Mouse (Mus musculus) layer of hippocampus, postnatal 14 days (tissue): ENCODE measurements at regions not wholly inside any gene's neighbourhood (a gene's known extent, or its start where the extent isn't known, plus 50 kb on each side); places are given as distances from the start of the nearest gene placed in this dataset.

Experiments
- DNase-seq, 2 experiments: peaks; one replicate each; pipeline ENCODE4 v3.0.0; 2021 to 2022; ENCODE audit warnings: low spot score in 2 of 2, mixed read lengths in 1 of 2

GRCm38 (mm10) chr16:51675101-51675500 lies 355.9 kb upstream of the Cblb start:
- DNase-seq: no peak

GRCm38 (mm10) chr16:51675988-51676387 lies 355.0 kb upstream of the Cblb start:
- no peak for DNase-seq

DNA sequence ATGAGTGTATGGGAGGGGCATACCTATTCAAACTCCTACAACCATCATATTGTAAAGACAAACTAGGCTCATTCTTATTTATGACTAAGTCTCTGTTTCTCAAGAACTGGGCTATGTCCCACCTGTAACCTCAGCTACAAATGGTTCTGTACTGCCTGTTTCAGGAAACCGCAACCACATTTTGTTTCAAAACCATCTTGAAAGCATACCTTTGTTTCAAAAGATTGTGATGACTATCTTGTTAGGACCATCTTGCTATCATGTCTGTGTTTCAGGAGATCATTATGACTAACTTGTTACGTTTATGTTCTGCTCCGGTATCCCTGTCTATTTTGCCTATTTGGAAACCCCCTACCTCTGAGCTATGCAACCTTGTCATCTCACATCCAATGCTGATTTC lies 340.2 kb upstream of the Cblb start:
- no peak for DNase-seq

DNA sequence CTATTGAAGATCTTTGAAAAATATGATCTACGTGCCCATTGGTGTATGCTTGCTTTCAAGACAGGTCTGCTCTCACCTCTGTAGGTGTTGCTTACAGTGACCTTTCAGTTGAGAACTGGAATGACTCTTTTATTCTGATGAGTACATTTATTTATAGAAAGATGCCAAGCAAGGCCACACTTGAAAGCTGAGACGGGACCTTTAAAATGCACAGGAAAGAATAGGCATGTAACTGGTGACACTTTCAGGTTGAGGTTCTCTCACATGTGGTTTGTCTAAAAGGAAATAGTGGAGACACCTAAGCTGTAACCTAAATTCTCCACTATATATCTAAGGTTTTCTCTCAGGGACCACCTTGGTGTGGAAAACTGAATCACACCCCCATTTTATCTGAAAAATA lies 326.0 kb upstream of the Cblb start:
- no peak for DNase-seq

- no peak for DNase-seq
Observed at GRCm38 (mm10) chr16:51718695-51719094, 312.3 kb upstream of the Cblb start.

DNA sequence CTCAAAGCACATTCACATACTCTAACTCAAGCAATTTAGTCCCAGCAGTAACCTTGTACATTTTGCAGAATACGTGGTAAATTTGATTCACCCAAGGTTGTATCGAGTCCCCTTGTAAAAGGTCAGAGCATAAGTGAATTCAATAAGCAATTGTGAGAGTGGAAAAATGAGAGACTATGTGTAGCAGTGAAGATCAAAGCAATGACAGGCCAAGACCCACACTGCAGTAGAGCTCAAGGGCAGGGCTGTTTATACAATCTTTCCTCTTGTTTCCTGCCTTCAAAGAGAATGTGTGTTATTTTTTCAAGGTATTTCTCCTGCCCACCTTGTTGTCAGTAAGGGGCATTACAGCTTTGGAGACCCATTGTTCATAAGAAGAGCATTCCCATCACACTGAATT lies 311.4 kb upstream of the Cblb start:
- DNase-seq: no peak

DNA sequence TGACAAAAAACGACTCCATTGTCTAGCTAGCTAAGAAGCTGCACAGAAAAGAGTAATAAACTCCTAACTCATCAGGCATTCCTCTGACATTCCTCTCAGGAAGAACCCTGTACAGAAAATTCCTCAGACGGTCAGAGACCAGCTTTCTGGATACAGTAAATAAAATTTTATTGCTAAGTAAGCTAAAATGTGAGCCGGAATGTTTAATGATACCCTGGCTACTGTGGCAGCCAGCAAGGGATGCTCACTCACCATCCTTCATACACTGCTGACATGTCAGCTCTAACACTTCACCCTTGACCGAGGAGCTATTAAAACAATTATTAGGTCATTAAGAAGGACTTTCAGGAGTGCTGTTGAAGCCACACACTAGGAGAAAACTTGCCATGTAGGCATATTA lies 308.3 kb upstream of the Cblb start:
- no peak for DNase-seq

DNA sequence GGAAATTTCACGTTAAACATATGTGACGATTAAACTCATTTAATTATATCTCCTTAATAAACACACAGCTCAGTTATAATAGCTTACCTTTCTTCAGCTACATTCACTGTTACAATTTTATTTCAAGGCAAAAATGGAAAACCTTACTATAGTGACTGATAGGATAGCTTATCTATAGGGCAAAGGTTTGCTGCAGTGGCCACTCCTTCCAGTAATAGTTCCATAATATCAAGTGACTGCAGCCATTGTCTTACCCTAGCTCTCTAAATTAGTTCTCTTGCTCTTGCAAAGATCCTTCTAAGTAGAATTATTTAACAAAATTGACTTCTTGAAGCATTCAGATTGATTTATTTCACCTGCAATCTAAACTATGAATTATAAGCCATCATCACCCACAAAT lies 289.1 kb upstream of the Cblb start:
- DNase-seq: no peak

- DNase-seq: no peak
Observed at GRCm38 (mm10) chr16:51751878-51752277, 279.1 kb upstream of the Cblb start.

DNA sequence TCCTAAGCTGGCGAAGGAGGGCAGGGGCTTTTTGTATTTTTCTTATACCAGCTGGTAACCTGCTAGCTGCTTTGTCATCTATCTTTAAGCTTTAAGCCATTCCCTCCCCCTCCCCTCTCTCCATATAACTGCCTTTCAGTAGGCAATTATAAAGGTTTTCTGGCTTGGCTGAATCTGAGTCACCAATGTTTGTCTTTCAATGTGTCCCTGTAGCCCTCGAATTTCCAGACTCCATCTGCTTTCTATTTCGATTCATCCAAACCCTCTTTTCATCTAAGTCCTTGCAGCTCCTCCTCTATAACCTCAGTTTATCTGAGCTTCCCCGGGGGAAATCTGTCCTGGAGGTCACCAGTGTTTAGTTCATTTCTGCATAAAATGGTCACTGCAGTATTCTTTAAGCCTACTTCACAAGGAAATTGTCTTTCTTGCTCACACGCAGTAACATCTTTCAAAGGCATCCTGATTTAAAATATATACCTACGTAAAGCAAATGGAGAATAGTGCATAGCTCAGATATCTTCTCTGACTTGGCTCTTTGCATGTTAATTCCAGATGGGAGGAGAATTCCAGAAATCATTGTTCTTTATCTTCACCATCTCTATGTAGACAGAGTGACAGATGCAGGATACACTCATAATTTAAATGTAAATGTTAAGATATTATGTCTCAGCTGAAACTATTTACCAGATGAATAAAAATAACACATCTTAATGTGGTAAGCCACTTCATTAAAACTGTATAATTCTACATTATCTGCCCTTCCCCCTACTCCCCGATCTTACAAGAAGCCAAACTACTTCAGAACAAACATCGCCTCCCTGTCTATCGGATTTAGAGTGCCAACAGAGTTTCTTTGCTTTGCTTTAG lies 272.4 kb upstream of the Cblb start:
- DNase-seq: peak in 1 of 2 experiments; percentile 31

GRCm38 (mm10) chr16:51759228-51759647 lies 271.8 kb upstream of the Cblb start:
- DNase-seq: peak; percentile 21 to 82

- DNase-seq: no peak
Observed at GRCm38 (mm10) chr16:51767556-51767955, 263.5 kb upstream of the Cblb start.

DNA sequence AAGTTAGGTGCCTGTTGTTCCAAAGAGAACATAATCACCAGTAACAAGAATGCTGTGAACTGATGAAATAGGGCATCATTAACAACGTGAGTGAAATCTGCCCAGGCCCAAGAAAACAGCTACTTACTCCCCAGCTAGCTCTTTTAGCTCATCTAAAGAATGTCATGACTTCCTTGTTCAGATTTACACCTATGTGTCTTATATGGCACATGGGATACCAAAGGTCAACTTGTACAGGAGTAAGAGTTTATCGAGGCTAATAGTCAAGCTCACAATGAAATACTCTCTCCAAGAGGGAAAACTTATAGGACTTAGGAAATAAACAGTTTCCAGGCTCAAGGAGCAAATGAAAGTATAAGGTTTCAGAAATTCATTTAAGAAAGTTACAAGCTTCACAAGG lies 252.1 kb upstream of the Cblb start:
- no peak for DNase-seq

GRCm38 (mm10) chr16:51795003-51795402 lies 236.0 kb upstream of the Cblb start:
- DNase-seq: no peak

DNA sequence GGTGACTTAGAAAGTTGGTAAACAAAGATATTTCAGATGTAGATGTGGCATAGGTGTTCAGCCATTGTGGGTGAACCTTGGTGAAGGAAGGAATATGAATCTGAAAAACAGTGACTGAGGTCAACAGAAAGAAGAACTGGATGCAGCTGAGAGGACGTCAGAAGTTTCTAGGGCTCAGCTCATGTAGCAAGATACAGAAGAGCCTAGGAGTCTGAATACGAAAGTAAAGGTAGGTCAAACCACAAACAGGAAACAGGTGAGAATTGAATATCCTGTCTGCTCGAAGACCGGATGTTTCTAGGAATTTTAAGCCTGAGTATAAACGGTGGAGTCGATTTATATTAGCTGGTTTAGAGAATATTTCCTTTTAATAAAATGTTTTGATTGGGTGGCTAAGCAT lies 223.7 kb upstream of the Cblb start:
- DNase-seq: no peak

DNA sequence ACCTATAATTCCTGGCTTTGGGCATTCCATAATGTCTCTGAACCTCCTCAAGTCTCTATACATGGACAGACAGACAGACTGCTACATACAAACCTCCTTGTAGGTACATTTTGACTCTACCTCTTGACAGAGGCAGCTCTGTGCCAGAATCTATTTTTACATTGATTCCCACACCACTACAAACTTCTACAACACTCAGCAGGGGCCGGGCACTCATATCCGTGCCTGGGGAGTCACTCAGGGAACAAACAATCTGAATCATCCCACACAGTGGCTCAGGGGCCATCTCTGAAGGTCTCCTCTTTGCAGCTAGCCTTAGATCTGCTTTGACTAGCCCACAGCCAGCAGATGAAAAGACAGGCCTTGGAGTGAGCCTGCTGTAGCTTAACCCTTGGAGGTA lies 221.9 kb upstream of the Cblb start:
- no peak for DNase-seq

- DNase-seq: no peak
Observed at GRCm38 (mm10) chr16:51811073-51811472, 220.0 kb upstream of the Cblb start.

DNA sequence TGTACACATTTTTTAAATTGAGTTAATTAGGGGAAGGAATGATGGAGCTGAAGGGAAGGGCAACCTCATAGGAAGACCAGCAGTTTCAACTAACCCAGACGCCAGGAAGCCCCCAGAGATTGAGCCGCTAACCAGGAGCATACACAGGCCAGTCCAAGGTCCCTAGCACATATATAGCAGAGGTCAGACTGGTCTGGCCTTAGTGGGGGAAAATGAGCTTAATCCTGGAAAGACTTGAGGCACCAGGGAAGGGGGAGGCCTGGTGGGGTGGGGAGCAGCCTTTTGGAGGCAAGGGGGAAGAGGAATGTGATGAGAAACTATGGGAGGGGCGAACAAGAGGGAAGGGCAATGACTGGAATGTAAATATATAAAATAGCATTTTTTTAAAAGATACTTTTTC lies 188.3 kb upstream of the Cblb start:
- no peak for DNase-seq

DNA sequence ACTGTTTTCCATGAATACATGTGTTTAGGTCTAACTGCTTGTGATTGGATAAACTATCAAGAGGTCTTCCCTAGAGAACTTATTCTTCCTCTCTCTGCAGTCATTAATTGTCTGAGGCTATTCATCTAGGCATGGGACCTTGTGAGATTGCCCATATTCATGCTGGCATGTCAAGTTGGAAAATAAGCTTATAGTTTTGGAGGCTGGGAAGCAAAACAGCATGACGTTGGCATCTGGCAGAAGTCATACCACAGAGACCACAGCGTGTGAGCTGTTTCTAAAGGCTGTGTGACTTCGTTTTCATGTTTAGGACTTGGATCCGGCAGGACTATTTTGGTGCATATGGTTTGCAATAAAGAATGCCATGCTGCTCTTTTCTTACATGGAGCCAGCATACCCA lies 185.5 kb upstream of the Cblb start:
- no peak for DNase-seq

DNA sequence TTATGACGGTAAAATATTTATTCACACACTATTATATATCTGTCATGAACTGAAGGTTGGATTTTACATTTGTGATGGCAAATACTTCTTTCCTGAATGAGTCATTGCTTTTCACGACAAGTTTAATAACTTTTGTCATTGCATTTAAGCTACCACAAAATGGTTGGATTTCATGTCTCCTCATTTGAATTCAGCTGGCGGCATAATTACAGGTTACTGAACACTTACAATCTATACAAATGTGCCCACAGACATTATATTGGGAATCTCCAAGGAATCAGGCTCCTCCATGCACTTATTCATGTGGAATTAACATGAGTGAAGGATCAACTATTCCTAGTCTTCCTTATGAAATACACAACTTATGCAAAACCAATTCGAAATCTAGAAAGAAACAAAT lies 150.3 kb upstream of the Cblb start:
- no peak for DNase-seq

DNA sequence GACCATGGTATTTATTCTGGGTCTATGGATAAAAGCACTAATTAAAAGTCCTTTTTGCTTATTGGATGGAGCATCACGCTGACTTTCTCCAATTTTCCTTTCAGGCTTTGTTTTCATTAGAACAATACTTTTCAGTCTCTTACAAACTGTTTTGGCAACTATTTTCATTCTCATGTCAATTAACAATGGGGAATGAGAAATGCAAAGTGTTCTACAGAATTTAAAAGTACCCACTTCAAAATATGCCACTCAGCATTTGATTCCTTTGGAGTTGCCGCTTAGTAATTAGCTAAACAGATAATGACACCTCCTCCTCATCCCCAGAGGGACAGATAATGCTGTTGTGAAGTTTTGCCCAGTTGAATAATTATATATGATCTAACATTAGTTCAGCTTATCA lies 149.9 kb upstream of the Cblb start:
- DNase-seq: no peak

- DNase-seq: no peak
Observed at GRCm38 (mm10) chr16:51883813-51884212, 147.2 kb upstream of the Cblb start.

DNA sequence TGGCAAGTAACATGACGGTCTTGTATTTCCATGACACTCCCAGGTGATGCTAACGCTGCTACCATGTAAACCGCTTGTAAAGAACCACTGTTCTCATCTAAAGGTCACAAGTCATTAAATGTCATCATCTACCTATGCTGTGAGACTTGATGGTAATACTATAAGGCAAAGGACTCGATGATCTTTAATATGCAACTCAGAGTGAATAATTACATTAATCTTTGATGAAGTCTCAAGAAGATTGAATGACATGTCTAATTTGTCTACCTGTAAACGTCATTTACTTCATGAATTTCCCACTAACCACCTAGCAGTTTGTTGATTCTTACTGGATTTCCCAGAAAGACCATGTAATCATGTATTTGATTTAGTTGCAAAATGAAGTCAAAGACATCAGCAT lies 143.5 kb upstream of the Cblb start:
- no peak for DNase-seq
